Mouse (Mus musculus) frontal cortex, postnatal 10 days (tissue): Measurements from ENCODE around the gene Jmjd7.

ENCODE experiments used
- DNase-seq, 2 experiments: peaks; one replicate each; pipeline ENCODE4 v3.0.0; 2022; ENCODE audit warnings: low spot score in 2 of 2, mixed read lengths in 1 of 2

The Jmjd7 gene

GRCm38 (mm10) chr2:120058818-120059217 is 31.5 kb downstream of the Jmjd7 start:
- DNase-seq: no peak

DNA sequence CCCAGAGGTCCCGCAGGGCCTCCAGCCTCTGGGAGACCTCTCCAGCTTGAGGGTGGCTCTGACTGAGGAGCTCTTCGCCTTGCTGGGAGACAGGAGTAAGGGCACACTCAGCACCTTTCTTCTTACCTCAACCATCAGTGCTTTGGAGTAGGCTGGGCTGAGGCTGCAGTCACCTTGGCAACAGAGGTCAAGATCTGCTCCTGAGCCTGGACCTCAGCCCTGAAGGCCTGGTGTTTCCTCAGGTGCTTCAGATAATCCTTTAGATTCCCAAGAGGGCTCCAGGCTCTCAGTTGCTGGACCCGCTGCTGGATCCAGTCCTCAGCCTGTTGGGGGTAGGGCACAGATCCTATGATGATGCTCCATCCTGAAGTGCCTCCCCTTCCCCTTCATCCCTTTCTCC is 32.2 kb downstream of the Jmjd7 start:
- DNase-seq: no peak

GRCm38 (mm10) chr2:120060190-120060589 is 32.9 kb downstream of the Jmjd7 start:
- no peak for DNase-seq

GRCm38 (mm10) chr2:120060651-120061050 is 33.4 kb downstream of the Jmjd7 start:
- no peak for DNase-seq

DNA sequence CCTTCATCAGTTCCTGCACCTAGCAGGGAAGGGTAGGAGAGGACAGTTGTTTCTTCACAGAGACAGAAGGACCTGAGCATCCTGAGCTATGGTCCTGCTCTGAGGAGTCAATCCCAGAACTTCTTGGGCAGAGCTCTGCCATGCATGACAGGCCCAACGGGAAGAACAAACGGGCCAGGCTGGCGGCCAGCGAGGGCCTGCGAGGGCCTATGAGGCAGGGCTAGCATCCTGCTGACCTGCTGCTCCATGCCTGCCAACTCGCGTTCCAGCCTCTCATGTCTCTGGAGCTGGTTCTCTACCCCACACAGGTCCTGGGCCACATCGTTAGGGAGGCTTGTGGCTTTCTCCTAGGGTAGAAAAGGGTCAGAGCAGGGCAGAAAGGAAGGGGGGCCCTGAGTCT is 35.0 kb downstream of the Jmjd7 start:
- DNase-seq: no peak

- DNase-seq: no peak
These were observed 37.4 kb downstream of the Jmjd7 start for GRCm38 (mm10) chr2:120064639-120065038.

DNA sequence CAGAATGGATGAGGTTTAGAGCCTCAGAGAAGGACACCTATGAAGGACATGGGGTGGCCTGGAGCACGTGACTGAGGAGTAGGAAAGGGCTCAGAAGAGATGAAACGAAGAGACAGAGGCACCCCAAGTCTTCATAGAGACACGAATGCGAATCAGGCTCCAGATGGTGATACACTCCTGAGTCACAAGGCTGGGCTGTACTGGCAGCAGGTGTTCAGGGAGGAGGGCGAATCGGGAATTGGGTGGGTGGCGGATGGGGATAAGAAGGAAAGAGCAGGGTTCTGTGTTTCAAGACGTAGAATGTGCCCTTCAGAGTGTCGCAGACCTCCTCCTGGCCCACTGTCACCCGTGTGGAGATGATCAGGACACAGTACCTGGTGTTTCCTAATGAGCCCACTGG is 38.0 kb downstream of the Jmjd7 start:
- DNase-seq: no peak

- DNase-seq: no peak
These were observed 38.9 kb downstream of the Jmjd7 start for GRCm38 (mm10) chr2:120066224-120066623.

DNA sequence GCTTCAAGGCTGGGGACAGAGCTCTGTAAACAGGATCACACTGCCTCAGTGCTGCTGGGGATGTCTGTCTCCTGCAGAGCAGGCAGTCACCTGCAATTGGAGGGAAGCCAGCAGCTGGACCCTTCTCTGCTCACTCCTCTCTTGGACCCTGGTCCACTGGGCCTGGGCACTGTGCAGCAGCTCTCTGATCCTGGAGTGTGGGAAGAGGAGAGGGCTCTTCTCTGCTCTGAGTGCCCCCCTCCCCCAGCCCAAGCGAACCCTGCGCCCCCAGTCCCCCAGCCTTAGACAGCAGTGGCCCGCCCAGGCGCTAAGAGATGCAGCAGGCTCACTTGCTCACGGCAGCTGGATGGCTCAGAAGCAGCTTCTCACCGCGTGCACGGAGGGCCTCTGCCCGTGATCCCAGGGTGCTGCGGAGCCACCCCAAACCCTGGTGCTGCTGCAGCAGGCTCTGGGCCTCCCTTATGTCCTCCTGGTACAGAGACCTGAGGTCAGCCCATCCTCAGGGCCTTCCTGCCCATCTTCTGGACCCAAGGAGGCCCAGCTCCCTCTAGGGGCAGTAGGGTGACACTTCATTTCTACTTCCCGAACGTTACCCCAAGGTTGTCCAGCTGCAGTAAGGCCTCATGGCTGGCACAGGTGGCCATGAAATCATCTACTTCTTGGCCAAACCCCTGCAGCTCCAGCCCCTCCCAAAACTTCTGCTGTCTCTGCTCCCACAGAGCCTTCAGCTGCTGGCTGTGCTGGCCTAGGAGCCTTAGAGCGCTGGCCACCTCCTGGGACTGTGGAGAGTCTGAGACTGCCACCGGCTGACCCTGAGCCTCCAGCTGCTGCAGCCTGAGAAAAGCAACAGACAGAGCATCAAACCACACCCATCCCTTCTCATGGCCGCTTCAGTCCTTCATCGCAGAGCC is 41.5 kb downstream of the Jmjd7 start:
- peak; percentile 22 to 31 for DNase-seq

- peak; percentile 44 to 69 for DNase-seq
These were observed 42.2 kb downstream of the Jmjd7 start for GRCm38 (mm10) chr2:120069466-120069990.

- no peak for DNase-seq
These were observed 46.8 kb downstream of the Jmjd7 start for GRCm38 (mm10) chr2:120074096-120074495.

DNA sequence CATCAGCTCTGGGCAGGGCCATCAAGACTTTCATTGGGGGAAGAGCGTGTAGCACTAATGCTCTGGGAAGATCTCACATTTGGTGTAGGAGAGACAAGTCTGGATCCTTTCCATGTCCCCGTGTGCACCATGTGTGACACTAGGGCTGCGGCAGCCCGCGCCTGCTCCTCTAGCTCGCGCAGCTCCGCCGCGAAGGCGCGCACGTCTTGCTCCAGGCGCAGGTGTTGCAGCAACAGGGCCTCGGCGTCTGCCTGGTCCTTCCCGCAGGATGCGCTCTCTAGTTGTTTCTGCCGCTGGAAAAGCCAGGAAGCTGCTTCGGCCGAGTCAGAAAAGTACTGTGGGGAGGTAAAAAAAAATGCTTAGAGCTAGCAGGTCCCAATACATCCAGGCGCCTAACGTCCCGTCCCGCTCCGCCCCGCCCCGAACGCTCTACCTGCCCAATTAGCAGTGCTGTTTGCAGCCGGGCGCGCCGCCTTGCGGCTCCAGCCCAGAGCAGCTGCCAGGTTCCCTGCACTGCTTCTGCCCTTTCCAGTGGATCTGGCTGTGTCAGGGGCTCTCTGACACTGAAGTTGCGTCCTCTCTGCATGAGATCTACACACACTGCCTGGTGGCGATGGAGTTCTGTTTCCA is 48.9 kb downstream of the Jmjd7 start:
- DNase-seq: no peak
